Mouse (Mus musculus) natural killer cell, adult 2 months (primary cell): ENCODE data around the gene Lrrfip2.
A peak's percentile ranks its signal among the peaks of the same experiment; 100 is the strongest.

Experiments used
- DNase-seq, 2 experiments: peaks; one replicate each; pipeline ENCODE4 v3.0.0; 2022; ENCODE audit warnings: low spot score in 2 of 2

The Lrrfip2 gene

DNA sequence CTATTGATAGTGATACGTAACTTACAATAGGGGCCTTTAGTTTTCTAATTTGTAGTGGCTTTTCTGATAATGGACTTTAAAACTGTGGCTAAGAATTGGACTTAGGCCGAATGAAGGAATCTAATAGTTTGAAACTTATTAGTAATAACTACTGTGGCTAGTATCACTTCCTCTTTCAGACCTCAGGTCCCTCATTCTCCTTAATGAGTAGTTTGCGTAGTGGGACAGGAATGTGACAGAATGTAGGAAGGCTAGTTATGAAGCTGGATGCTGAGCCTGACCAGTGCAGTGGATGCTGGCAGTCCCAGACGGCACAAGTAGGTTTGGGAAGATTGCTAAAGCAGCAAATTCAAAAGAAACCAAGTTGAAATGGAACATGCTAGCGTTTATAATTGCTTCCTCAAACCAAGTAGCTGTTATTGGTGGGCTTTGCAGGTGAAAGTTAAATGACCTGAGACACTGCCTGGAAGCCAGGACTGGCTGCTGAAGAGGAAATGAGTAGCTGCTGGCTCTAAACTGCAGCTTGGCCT lies 103.2 kb downstream of the Lrrfip2 start:
- no peak for DNase-seq

- DNase-seq = no peak
These were observed 104.2 kb downstream of the Lrrfip2 start for GRCm38 (mm10) chr9:111221580-111221979.

- no peak for DNase-seq
These were observed 106.0 kb downstream of the Lrrfip2 start for GRCm38 (mm10) chr9:111223406-111223805.

- DNase-seq = no peak
These were observed 111.1 kb downstream of the Lrrfip2 start for GRCm38 (mm10) chr9:111228446-111228845.

- DNase-seq = no peak
These were observed 117.3 kb downstream of the Lrrfip2 start for GRCm38 (mm10) chr9:111234701-111235100.

- DNase-seq = no peak
These were observed 120.3 kb downstream of the Lrrfip2 start for GRCm38 (mm10) chr9:111237726-111238125.

DNA sequence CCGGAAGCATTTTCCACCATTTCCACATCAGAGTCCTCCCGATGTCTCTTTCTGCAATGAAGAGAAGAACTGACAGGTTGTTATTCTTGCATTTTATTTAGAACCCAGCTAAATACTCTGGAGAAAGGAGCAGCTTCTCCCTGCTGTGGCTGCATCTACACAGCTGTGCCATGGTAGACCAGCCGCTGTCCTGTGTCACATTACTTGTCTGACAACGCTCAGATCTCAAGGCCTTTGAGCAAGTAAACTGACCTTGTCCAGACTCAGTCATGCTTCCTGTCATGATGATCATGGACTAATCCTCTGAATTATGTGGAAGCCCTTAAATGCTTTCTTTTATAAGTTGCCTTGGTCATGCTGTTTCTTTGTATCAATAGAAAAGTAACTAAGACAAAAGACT lies 122.4 kb downstream of the Lrrfip2 start:
- no peak for DNase-seq

DNA sequence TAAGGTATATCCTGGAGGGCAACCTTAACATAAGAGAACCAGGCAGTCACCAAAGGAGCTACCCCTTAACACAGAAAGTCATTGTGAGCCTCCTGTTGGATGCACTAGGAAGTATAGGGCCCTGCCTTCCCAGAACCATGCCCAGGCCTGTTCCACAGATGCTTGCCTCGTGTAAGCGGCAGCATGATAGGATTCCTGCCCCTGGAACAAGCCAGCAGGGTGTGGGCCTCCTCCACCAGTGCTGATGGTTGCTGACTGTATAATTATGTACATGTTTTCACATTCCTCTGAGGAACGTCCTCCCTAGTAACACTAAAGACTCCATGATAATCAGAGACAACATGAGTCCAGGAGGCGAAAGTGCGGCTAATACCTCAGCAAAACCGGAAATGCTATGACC lies 126.0 kb downstream of the Lrrfip2 start:
- no peak for DNase-seq

GRCm38 (mm10) chr9:111245546-111245945 lies 128.2 kb downstream of the Lrrfip2 start:
- no peak for DNase-seq

- no peak for DNase-seq
These were observed 130.4 kb downstream of the Lrrfip2 start for GRCm38 (mm10) chr9:111247682-111248246.

- no peak for DNase-seq
These were observed 134.9 kb downstream of the Lrrfip2 start for GRCm38 (mm10) chr9:111252161-111252869.

DNA sequence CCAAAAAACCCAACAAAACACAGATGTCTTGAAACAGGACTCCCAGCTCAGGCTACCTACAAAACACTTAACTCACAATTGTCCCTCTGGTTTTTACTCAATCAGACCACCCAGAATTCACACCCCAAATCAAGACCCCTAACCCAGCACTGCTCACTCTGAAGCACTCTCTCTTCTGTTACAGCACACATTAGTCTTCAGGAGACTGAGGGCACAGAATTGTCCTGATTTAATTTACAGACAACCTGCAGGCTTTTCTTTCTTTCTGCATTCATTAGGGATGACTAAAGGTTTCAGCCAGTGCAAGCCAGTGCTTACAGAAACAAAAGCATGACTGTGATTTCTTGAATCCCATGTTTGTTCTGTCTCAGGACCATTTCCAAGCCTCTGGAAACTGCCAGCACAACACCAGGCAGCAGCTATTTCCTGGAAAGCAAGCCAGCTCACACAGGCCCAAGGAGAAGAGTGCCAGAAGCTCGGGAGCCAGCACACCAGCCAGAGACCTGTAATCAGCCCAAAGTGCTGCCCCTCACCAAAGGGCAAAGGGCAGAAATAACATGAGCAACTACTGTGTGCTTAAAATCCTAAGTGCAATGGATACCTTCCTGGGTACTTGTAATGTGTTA lies 143.1 kb downstream of the Lrrfip2 start:
- DNase-seq = no peak

DNA sequence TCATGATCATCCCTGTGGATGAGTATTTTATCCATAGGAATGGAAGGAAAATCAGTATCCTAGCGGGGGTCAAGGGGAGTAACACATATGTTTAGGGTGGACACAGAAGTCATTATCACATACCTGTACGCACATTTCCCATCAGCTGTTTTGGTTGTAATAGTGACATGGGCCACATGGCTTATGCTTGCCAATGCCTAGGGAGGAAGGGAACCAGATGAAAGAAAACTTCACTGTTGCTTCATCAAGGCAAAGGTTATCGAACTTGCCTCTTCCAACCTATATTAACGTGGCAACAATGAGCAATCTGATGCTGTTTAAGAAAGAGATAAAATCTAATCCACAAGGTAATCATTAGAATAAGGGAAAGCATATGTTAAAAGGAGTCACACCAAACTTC lies 144.0 kb downstream of the Lrrfip2 start:
- no peak for DNase-seq

DNA sequence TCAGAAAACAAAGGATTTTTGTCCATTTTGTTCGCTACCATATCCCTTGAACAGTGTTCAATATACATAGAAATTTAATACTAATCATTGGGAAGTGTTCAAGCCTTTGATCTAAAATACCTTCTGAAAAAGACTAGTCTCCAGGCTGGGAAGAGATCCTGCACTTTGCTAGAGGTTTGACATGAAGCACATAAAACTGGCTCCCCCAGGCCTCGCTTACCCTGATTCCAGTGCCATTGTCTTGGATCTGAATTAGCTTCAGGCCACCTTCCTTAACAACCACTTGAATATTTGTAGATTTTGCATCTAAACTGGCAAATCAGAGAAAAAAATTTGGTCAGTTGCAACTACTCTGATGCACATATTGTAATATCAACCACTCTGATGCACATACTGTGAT lies 150.6 kb downstream of the Lrrfip2 start:
- no peak for DNase-seq

DNA sequence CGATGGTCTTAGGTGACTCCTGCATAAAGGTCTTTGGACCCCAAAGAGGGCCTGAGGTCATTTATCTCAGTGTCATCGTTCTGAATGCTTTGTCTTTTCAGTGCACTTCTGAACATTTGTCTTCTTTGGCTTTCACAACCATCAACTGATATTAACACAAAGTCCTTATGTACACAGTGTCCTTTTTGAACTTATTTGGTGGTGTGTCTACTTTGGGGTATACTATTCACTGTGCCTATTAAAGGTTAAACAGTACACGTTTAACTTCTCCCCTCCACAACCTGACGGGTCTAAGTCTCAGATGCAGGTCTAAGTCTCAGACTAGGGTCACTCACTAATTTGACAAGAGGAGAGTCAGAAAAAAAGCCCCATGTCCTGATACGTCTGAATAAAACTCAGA lies 153.2 kb downstream of the Lrrfip2 start:
- DNase-seq = no peak

DNA sequence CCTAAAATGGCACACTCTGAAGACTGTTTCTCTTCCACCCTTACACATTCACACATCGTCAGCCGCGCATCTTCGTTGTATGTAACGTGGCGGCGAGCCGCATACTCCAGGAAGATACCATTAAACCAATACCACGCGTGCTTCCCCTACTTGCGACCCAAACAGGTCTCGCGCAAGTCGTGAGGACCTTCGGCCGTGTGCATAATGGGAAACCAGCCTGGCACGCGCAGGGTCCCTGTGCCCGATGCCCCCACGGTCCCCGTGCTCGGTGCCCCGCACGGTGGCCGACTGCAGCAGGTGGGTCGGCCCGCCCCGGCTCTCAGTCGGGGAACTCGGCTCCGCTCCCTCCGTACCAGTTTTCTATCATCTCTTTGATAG lies 153.7 kb downstream of the Lrrfip2 start:
- DNase-seq = no peak

GRCm38 (mm10) chr9:111271434-111272160 lies 154.2 kb downstream of the Lrrfip2 start, which contains the start of the genes Mlh1 and Epm2aip1:
Gene Mlh1 (minus strand): TSS chr9:111271791.
Gene Epm2aip1 (plus strand): TSS chr9:111271929.
- peak; percentile 98 to 99 for DNase-seq

- no peak for DNase-seq
These were observed 155.0 kb downstream of the Lrrfip2 start for GRCm38 (mm10) chr9:111272356-111272755.

DNA sequence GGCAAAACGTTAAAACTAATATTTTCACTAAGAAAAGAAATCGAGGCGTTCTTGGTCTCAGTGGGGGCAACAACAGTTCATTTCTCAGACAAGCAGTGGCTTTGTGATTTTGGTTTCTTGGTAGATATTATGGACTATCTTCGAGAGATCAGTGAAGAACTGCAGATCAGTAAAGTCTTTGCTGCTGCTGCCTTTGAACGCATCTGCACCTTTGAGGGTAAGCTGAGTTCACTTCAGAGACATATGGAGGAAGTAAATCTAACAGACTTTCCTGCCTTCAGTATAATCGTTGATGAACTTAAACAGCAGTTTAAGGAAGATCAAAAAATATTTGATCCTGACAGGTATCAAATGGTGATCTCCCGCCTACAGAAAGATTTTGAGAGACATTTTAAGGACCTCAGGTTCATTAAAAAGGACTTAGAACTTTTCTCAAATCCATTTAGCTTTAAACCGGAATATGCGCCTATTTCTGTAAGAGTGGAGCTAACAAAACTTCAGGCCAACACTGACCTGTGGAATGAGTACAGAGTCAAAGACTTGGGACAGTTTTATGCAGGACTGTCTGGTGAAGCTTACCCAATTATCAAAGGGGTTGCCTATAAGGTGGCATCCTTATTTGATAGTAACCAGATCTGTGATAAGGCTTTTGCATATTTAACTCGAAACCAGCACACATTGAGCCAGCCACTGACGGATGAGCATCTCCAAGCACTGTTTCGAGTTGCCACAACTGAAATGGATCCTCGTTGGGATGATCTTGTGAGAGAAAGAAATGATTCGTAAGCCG lies 155.8 kb downstream of the Lrrfip2 start:
- no peak for DNase-seq

- no peak for DNase-seq
These were observed 156.6 kb downstream of the Lrrfip2 start for GRCm38 (mm10) chr9:111273958-111274357.

- no peak for DNase-seq
These were observed 157.8 kb downstream of the Lrrfip2 start for GRCm38 (mm10) chr9:111275156-111275555.
